Mouse (Mus musculus) spleen, adult 12 weeks (tissue): Measurements from ENCODE around the gene Btnl9.
"Not testable (repeated sequence)": the region's sequence is repeated elsewhere in the genome, so short reads cannot be mapped to it uniquely, and the experiment has no call there.

Experiments
- DNase-seq: peaks from one replicate; pipeline ENCODE4 v3.0.0; 2022; ENCODE audit warnings: low spot score

The Btnl9 gene

GRCm38 (mm10) chr11:49176047-49176779 lies 10.7 kb downstream of the Btnl9 start:
- not testable (repeated sequence) for DNase-seq

GRCm38 (mm10) chr11:49175345-49175744 lies 11.6 kb downstream of the Btnl9 start:
- no peak for DNase-seq

GRCm38 (mm10) chr11:49170576-49170975 lies 16.4 kb downstream of the Btnl9 start:
- no peak for DNase-seq

- DNase-seq, result no peak
Measured at GRCm38 (mm10) chr11:49168839-49169611, 17.9 kb downstream of the Btnl9 start.

GRCm38 (mm10) chr11:49156821-49157814 lies 29.8 kb downstream of the Btnl9 start:
- no peak for DNase-seq

- no peak for DNase-seq
Measured at GRCm38 (mm10) chr11:49154077-49154476, 32.9 kb downstream of the Btnl9 start, which contains the start of gene Olfr1394. Gene Olfr1394, plus strand, starts transcription at chr11:49154377.

GRCm38 (mm10) chr11:49141974-49142373 lies 45.0 kb downstream of the Btnl9 start, which contains the start of gene Olfr1395:
Gene Olfr1395, plus strand, starts transcription at chr11:49142274.
- no peak for DNase-seq

- DNase-seq, result no peak
Measured at GRCm38 (mm10) chr11:49124169-49124568, 62.8 kb downstream of the Btnl9 start.

- DNase-seq, result no peak
Measured at GRCm38 (mm10) chr11:49119635-49120034, 67.3 kb downstream of the Btnl9 start.
